Mouse (Mus musculus): Measurements from ENCODE around the gene Rb1.
A peak's percentile ranks its signal among the peaks of the same experiment; 100 is the strongest.

Rb1 gene

GRCm38 (mm10) chr14:73143710-73144420, 181.8 kb downstream of the Rb1 start:
- DNase-seq, result peak in 1 of 2 experiments; percentile 14

GRCm38 (mm10) chr14:73142896-73143709, 182.5 kb downstream of the Rb1 start:
- peak; percentile 91 to 93 for DNase-seq

GRCm38 (mm10) chr14:73142421-73142895, 183.2 kb downstream of the Rb1 start:
- DNase-seq, result no peak

GRCm38 (mm10) chr14:73141800-73142199, 183.8 kb downstream of the Rb1 start:
- no peak for DNase-seq

GRCm38 (mm10) chr14:73139866-73140265, 185.8 kb downstream of the Rb1 start:
- no peak for DNase-seq

GRCm38 (mm10) chr14:73138483-73138882, 187.1 kb downstream of the Rb1 start:
- no peak for DNase-seq

- DNase-seq, result no peak
Observed at GRCm38 (mm10) chr14:73137234-73137633, 188.4 kb downstream of the Rb1 start.

All from cerebellum, postnatal 25 days (tissue).